Mouse (Mus musculus): Measurements from ENCODE around the gene Frg2f1. TPM values are rescaled to one million over a fixed set of nuclear protein-coding genes. Genes with fewer than 3 reads are reported as not detected.
"Not testable (repeated sequence)": the region's sequence is repeated elsewhere in the genome, so short reads cannot be mapped to it uniquely, and the experiment has no call there.

Frg2f1 gene
- total and polyA plus RNA-seq, 2 experiments from 2014 or later = 3.6 to 4.7 TPM

DNA sequence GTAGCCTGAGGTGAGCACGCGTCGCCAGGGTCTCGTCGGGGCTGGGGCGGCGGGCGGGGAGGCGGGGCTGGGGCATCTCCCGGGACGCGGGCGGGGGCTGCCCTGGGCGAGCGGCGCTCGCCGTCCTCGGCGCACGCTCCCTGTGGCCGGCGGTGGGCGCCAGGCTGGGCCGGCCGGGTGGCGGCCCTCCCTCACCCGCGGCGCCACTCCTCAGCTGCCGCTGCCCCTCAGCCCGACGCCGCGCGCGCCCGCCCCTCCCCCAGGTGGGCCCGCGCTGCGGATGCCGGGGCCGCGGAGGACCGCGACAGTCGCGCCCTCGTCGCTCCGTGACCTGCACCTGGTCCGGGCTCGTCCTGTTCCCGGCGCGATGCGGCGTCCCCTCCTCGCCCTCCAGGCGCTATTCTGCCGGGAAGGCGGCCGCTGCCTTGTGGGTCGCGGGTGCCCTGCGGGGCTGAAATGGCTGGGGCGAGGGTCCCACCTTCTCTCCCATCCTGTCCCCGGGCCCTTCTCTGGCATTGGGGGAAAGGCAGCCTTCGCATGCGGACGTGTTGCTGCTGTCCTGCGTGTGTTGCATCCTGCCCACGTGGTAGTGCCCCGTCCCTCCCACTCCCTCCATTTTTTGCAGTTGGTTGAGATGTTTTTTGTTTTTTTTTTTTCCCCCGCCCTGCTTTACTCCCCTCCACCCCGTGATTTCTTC, 655 bp upstream of the Frg2f1 start:
- Histone ChIP-seq H3K27ac (ENCODE audit: low read depth) (peak overlapping the region; percentile 97), H3K27me3 (ENCODE audit: control insufficient read depth, insufficient read depth, low read length) (no peaks in the 10 kb centered on the region), H3K4me3 (ENCODE audit: low read depth, low read length) (peak overlapping the region; percentile 95), H3K9me3 (replicated peaks; ENCODE audit: control insufficient read depth, low read length) (no peaks in the 10 kb centered on the region), H3K9ac (replicated peaks; ENCODE audit: low read depth, low read length) (peak overlapping the region; percentile 97), H3K4me2 (ENCODE audit: low read depth, low read length) (peak overlapping the region; percentile 96), H3K4me1 (ENCODE audit: control insufficient read depth, insufficient read depth) (peaks cover 24% of the 10 kb centered on the region; the same call in 1 of the 2 replicates), H3K36me3 (replicated peaks; ENCODE audit: control insufficient read depth, insufficient read depth, low read length) (no peaks in the 10 kb centered on the region)
- ATAC-seq (ENCODE audit: insufficient read depth, low read depth) (peak; percentile 67), DNase-seq (ENCODE audit: low spot score) (peak; percentile 47)
- WGBS = under 1% methylated on average over 50 of the region's 76 CpGs
- TF ChIP-seq EP300 (IDR thresholded peaks at IDR 0.05; ENCODE audit: low read depth) (no peak), CTCF (IDR thresholded peaks at IDR 0.05; ENCODE audit: low read depth) (no peak)

DNA sequence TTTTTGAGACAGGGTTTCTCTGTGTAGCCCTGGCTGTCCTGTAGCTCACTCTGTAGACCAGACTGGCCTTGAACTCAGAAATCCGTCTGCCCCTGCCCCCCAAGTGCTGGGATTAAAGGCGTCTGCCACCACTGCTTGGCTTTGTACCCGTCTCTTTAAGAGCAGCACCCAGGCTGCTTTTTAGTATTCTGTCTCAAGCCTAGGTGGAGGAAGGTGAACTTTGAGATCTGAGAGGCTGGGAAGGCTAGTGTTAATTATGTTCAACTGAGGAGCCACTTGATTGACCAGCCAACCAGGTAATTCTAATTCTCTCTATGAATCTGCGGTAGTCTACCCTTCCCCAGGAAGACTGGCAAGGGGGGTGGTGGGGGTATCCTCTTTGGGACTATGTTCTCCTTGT, 1.9 kb downstream of the Frg2f1 start:
- no peak overlapping the region for H3K4me2 ChIP-seq (ENCODE audit: low read depth, low read length)
- no peaks in the 10 kb centered on the region for H3K9me3 ChIP-seq (replicated peaks; ENCODE audit: control insufficient read depth, low read length)
- H3K9ac ChIP-seq (replicated peaks; ENCODE audit: low read depth, low read length) = no peak overlapping the region
- no peak overlapping the region for H3K4me3 ChIP-seq (ENCODE audit: low read depth, low read length)
- no peaks in the 10 kb centered on the region for H3K36me3 ChIP-seq (replicated peaks; ENCODE audit: control insufficient read depth, insufficient read depth, low read length)
- no peak for ATAC-seq (ENCODE audit: insufficient read depth, low read depth)
- no peaks in the 10 kb centered on the region for H3K27me3 ChIP-seq (ENCODE audit: control insufficient read depth, insufficient read depth, low read length)
- peaks cover 24% of the 10 kb centered on the region; the same call in 1 of the 2 replicates for H3K4me1 ChIP-seq (ENCODE audit: control insufficient read depth, insufficient read depth)
- H3K27ac ChIP-seq (ENCODE audit: low read depth) = no peak overlapping the region
- DNase-seq (ENCODE audit: low spot score) = no peak
- WGBS = 86% methylated on average over 4 of the region's 4 CpGs
- no peak for TF ChIP-seq CTCF (IDR thresholded peaks at IDR 0.05; ENCODE audit: low read depth)
- no peak for TF ChIP-seq EP300 (IDR thresholded peaks at IDR 0.05; ENCODE audit: low read depth)

DNA sequence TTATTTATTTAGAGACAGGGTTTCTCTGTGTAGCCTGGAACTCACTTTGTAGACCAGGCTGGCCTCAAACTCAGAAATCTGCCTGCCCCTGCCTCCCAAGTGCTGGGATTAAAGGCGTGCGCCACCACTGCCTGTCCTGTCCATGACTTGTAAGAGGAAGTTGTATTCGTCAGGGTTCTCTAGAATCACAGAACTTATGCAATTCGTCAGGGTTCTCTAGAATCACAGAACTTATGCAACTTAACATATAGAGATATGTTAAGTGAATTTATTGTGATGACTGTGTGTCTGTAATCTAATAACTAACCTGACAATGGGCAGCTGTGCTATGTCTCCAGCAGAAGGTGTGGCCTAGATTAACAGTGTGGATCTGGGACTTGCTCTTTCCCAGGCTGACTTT, 2.7 kb downstream of the Frg2f1 start, which contains the start of gene Foxj3:
TSS of gene Foxj3 (plus strand) at position 390 of the 400 bp plus-strand sequence.
- not testable (repeated sequence) for DNase-seq (ENCODE audit: low spot score); H3K4me3 ChIP-seq (ENCODE audit: low read depth, low read length); H3K36me3 ChIP-seq (replicated peaks; ENCODE audit: control insufficient read depth, insufficient read depth, low read length); H3K27ac ChIP-seq (ENCODE audit: low read depth); ATAC-seq (ENCODE audit: insufficient read depth, low read depth); H3K4me2 ChIP-seq (ENCODE audit: low read depth, low read length); H3K9me3 ChIP-seq (replicated peaks; ENCODE audit: control insufficient read depth, low read length); H3K27me3 ChIP-seq (ENCODE audit: control insufficient read depth, insufficient read depth, low read length); H3K9ac ChIP-seq (replicated peaks; ENCODE audit: low read depth, low read length)
- WGBS = 85% methylated on average over 4 of the region's 4 CpGs
- H3K4me1 ChIP-seq (ENCODE audit: control insufficient read depth, insufficient read depth) = peaks cover 21% of the 10 kb centered on the region; the same call in 1 of the 2 replicates

DNA sequence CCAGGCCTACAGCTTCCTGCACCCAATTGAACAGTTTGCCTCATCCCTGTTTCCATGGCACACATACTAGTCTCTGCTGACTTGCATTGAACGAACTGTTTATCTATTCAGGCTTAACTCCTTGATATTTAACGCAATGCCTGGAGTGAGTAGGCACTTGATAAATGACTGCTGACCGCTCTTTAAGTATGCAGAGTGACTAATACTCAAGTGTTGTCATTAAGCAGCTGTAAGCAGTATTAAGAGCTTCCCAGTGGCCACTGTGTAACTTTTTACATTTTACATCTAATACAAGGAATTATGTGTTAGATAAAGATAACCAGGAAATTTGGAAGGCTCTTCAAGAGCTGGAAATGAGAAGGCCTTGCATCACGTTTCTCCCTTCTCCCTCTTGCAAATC, 4.2 kb downstream of the Frg2f1 start:
- whole genome bisulfite sequencing = 32% methylated on average over 4 of the region's 4 CpGs
- Histone ChIP-seq H3K27ac (ENCODE audit: low read depth) (no peak overlapping the region), H3K9ac (replicated peaks; ENCODE audit: low read depth, low read length) (no peak overlapping the region), H3K4me1 (ENCODE audit: control insufficient read depth, insufficient read depth) (0 out of 2 replicates have a peak, but pooled peaks cover 11% of the 10 kb centered on the region), H3K4me2 (ENCODE audit: low read depth, low read length) (no peak overlapping the region), H3K27me3 (ENCODE audit: control insufficient read depth, insufficient read depth, low read length) (no peaks in the 10 kb centered on the region), H3K4me3 (ENCODE audit: low read depth, low read length) (no peak overlapping the region), H3K36me3 (replicated peaks; ENCODE audit: control insufficient read depth, insufficient read depth, low read length) (no peaks in the 10 kb centered on the region), H3K9me3 (replicated peaks; ENCODE audit: control insufficient read depth, low read length) (no peaks in the 10 kb centered on the region)
- TF ChIP-seq EP300 (IDR thresholded peaks at IDR 0.05; ENCODE audit: low read depth) = no peak
- no peak for TF ChIP-seq CTCF (IDR thresholded peaks at IDR 0.05; ENCODE audit: low read depth)
- no peak for ATAC-seq (ENCODE audit: insufficient read depth, low read depth)
- no peak for DNase-seq (ENCODE audit: low spot score)

DNA sequence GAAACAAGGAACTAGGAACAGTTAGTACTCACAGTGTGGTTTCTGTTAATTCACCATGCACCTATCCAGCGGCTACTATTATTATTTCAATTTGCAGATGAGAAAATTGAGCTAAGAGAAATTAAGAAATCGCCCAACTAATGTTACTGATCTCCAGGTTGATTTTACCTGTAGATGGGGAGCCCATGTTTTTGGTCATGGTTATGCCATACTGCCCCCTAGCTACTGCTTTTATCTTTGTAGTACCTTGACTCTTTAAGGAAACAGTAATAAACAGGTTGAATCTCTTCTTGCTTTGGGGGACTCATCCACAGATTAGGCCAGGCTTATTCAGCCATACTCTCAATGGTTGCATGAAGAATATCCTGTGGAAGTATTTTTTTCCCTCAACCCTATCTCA, 7.5 kb downstream of the Frg2f1 start:
- Histone ChIP-seq H3K9ac (replicated peaks; ENCODE audit: low read depth, low read length) (no peak overlapping the region), H3K27me3 (ENCODE audit: control insufficient read depth, insufficient read depth, low read length) (no peaks in the 10 kb centered on the region), H3K4me1 (ENCODE audit: control insufficient read depth, insufficient read depth) (no peaks in the 10 kb centered on the region), H3K36me3 (replicated peaks; ENCODE audit: control insufficient read depth, insufficient read depth, low read length) (no peaks in the 10 kb centered on the region), H3K4me2 (ENCODE audit: low read depth, low read length) (no peak overlapping the region), H3K4me3 (ENCODE audit: low read depth, low read length) (no peak overlapping the region), H3K9me3 (replicated peaks; ENCODE audit: control insufficient read depth, low read length) (no peaks in the 10 kb centered on the region), H3K27ac (ENCODE audit: low read depth) (no peak overlapping the region)
- ATAC-seq (ENCODE audit: insufficient read depth, low read depth) = no peak
- no peak for TF ChIP-seq EP300 (IDR thresholded peaks at IDR 0.05; ENCODE audit: low read depth)
- TF ChIP-seq CTCF (IDR thresholded peaks at IDR 0.05; ENCODE audit: low read depth) = no peak; the same call in 1 of the 2 replicates
- WGBS = 79% methylated on average over 2 of the region's 2 CpGs
- no peak for DNase-seq (ENCODE audit: low spot score)

DNA sequence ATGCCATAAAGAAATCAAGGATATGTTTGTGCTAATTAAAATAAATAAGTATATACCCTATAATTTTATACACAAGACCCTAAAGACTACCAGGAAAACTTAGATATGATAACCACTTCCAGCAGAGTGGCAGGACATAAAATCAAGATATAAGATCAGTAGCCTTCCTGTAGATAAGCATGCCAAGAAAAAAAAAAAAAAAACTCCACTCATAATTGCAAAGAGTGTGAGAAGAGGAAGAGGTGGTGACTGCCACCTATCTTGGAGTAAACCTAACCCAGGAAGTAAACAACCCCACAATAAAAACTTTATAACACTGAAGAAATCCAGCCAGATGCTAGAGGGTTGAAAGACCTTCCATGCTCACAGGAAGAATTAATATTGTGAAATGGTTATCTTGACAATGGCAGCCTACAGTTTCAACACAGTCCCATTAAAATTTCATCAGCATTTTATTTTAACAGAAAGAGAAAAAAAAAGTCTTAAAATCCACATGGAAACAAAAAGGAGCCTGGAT, 12.9 kb downstream of the Frg2f1 start:
- Histone ChIP-seq H3K36me3 (replicated peaks; ENCODE audit: control insufficient read depth, insufficient read depth, low read length) (no peaks in the 10 kb centered on the region), H3K4me2 (ENCODE audit: low read depth, low read length) (no peak overlapping the region), H3K4me3 (ENCODE audit: low read depth, low read length) (no peak overlapping the region), H3K27me3 (ENCODE audit: control insufficient read depth, insufficient read depth, low read length) (no peaks in the 10 kb centered on the region), H3K27ac (ENCODE audit: low read depth) (no peak overlapping the region), H3K9me3 (replicated peaks; ENCODE audit: control insufficient read depth, low read length) (no peaks in the 10 kb centered on the region), H3K4me1 (ENCODE audit: control insufficient read depth, insufficient read depth) (no peaks in the 10 kb centered on the region), H3K9ac (replicated peaks; ENCODE audit: low read depth, low read length) (no peak overlapping the region)
- no peak for TF ChIP-seq EP300 (IDR thresholded peaks at IDR 0.05; ENCODE audit: low read depth)
- no peak for TF ChIP-seq CTCF (IDR thresholded peaks at IDR 0.05; ENCODE audit: low read depth)
- no peak for ATAC-seq (ENCODE audit: insufficient read depth, low read depth)
- no peak for DNase-seq (ENCODE audit: low spot score)
